Mouse (Mus musculus) gastrocnemius, adult 2 months (tissue): ENCODE measurements around the gene Prss47. TPM values are rescaled to one million over a fixed set of nuclear protein-coding genes. Genes with fewer than 3 reads are reported as not detected.

Experiments
- DNase-seq: peaks from one replicate; pipeline ENCODE4 v3.0.0; 2022
- H3K27ac ChIP-seq: fragments of 200-600 bp; 2 replicates; pipeline ENCODE4 v1.8.1; 2022; ENCODE audit warnings: mild to moderate bottlenecking
- H3K4me3 ChIP-seq: fragments of 200-600 bp; 2 replicates; pipeline ENCODE4 v1.8.1; 2022; ENCODE audit warnings: mild to moderate bottlenecking, moderate library complexity
- CTCF ChIP-seq: fragments of 200-600 bp; IDR thresholded peaks from 2 replicates; pipeline ENCODE4 v1.8.1; 2022; ENCODE audit warnings: antibody characterized with exemption, mild to moderate bottlenecking, moderate library complexity
- intact Hi-C: fragments of 180-260 bp; cut with DNase I; formaldehyde crosslinking; loops from one replicate; pipeline ENCODE4 v1.15.1; 2025
- long read RNA-seq, 2 experiments: library from polyadenylated mRNA; stranded (forward); transcript quantifications; one replicate each; pipeline ENCODE4 v2.0.0; 2021
- total RNA-seq, 2 experiments: library from RNA; stranded (reverse); gene quantifications; 2 replicates each; pipeline ENCODE4 v1.2.3; 2021

Prss47 gene
- total RNA-seq: not detected
- long read RNA-seq, experiment 1: 0 reads
- long read RNA-seq, experiment 2: 0 reads

GRCm38 (mm10) chr13:65052660-65053059, at the start of gene Prss47:
TSS of gene Prss47 (minus strand) at chr13:65052760.
- no peak for DNase-seq
- no peak for TF ChIP-seq CTCF
- no peak within 1 kb of the TSS for H3K27ac ChIP-seq
- intact Hi-C loops: loop anchor here (1.0 kb wide), 1 partner anchor 9 kb away; no protein-coding TSS in a partner anchor
- no peak within 1 kb of the TSS for H3K4me3 ChIP-seq

DNA sequence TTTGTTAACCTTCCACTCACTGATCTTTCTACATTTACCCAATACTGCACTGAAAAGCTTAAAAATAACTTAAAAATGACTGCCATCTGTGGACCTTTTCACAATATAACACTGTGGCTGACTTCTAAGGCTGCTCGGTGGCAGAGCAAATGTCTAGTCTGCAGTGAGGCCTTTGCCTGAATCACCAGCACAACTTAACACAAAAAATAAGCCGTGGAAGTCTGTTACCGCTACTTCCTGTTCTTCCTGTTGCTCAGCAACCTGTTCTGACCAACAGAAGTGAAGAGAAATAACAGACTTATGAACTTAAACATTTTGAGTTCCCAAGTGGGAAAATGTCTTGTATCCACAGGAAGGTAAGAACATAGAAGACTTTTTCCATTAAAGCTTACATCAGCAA, 48.7 kb upstream of the Prss47 start:
- DNase-seq: no peak
- no peak overlapping the region for H3K4me3 ChIP-seq
- no peak overlapping the region for H3K27ac ChIP-seq
- intact Hi-C loops: no loop called here
- no peak for TF ChIP-seq CTCF

- Histone ChIP-seq H3K27ac (no peak overlapping the region), H3K4me3 (no peak overlapping the region)
- no peak for TF ChIP-seq CTCF
- DNase-seq: no peak
- intact Hi-C loops: no loop called here
Observed at GRCm38 (mm10) chr13:65100678-65101077, 48.1 kb upstream of the Prss47 start.

DNA sequence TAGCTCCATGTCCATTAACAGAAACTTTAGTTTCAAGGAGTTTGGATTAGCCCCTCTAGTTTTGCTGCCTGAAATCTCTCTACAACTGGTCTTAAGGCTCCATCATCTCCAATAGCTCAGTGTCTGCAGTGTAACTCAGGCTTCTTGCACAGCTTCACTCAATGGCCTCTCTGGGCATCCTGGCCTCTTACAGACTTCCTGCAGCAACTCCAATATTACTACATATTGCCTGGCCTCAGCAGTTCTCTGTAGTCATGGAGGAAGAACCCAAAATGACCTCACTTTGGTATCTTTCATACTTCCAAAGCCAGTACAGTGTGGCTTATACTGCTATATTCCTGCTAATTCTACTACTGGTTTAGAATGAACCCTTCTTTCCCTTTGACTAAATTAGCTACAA, 44.5 kb upstream of the Prss47 start:
- H3K27ac ChIP-seq: no peak overlapping the region
- intact Hi-C loops: no loop called here
- TF ChIP-seq CTCF: no peak
- H3K4me3 ChIP-seq: no peak overlapping the region
- no peak for DNase-seq

- Histone ChIP-seq H3K4me3 (no peak overlapping the region), H3K27ac (no peak overlapping the region)
- intact Hi-C loops: no loop called here
- DNase-seq: no peak
- no peak for TF ChIP-seq CTCF
Observed at GRCm38 (mm10) chr13:65095923-65096322, 43.4 kb upstream of the Prss47 start.

- no peak overlapping the region for H3K27ac ChIP-seq
- no peak for TF ChIP-seq CTCF
- no peak for DNase-seq
- intact Hi-C loops: no loop called here
- no peak overlapping the region for H3K4me3 ChIP-seq
Observed at GRCm38 (mm10) chr13:65069969-65070368, 17.4 kb upstream of the Prss47 start.

GRCm38 (mm10) chr13:65035057-65035456, 17.5 kb downstream of the Prss47 start:
- TF ChIP-seq CTCF: peak; percentile 48
- H3K4me3 ChIP-seq: no peak overlapping the region
- no peak for DNase-seq
- intact Hi-C loops: no loop called here
- no peak overlapping the region for H3K27ac ChIP-seq

DNA sequence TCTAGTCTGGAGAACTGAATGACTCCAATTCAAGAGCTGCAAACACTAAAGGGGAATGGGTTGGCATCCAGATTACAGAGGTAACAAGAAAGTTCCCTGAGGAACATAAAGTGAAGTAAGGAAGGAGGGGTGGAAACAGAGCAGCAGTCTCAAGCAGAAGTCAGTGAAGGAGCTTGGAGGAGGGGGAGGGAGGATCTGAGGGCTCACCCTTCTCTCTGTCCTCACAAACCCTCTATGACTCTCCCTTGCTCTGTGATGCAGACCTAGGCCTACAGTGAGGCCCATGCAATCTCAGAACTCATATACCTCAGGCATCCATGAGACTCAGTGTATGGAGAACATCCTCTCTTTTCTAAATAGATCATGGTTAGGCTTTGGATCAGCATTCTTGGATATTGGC, 19.8 kb downstream of the Prss47 start, which contains the start of gene Spata31d1c:
TSS of gene Spata31d1c (plus strand) at position 301 of the 400 bp plus-strand sequence.
- TF ChIP-seq CTCF: no peak
- no peak within 1 kb of the TSS for H3K4me3 ChIP-seq
- no peak within 1 kb of the TSS for H3K27ac ChIP-seq
- no peak for DNase-seq
- intact Hi-C loops: no loop called here

- DNase-seq: no peak
- Histone ChIP-seq H3K4me3 (no peak overlapping the region), H3K27ac (no peak overlapping the region)
- intact Hi-C loops: no loop called here
- no peak for TF ChIP-seq CTCF
Observed at GRCm38 (mm10) chr13:65011052-65011738, 41.4 kb downstream of the Prss47 start.

- DNase-seq: no peak
- intact Hi-C loops: no loop called here
- no peak for TF ChIP-seq CTCF
- H3K4me3 ChIP-seq: no peak overlapping the region
- H3K27ac ChIP-seq: no peak overlapping the region
Observed at GRCm38 (mm10) chr13:65007971-65008370, 44.6 kb downstream of the Prss47 start.

- intact Hi-C loops: no loop called here
- Histone ChIP-seq H3K4me3 (no peak overlapping the region), H3K27ac (no peak overlapping the region)
- DNase-seq: no peak
- TF ChIP-seq CTCF: no peak
Observed at GRCm38 (mm10) chr13:65006760-65007159, 45.8 kb downstream of the Prss47 start.

DNA sequence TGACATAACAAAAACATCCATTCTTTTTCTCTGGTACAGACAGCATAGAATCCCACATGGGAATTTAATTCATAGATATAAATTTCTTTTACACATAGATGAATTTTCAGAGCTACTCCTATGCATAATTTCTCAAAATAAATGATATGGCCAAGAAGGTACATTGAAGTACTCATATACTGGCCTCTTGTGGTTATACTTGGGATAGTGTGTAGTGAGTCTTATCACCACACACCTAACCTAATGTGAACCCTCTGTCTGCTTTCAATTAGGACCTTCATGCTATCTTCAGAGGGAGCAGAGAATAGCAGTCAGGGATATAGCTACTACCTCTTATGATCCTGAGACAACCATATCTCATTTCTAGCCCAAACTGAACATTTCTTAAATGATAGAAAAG, 47.1 kb downstream of the Prss47 start:
- intact Hi-C loops: no loop called here
- TF ChIP-seq CTCF: no peak
- no peak for DNase-seq
- no peak overlapping the region for H3K27ac ChIP-seq
- no peak overlapping the region for H3K4me3 ChIP-seq

Other genes with a start within 250 kb of the Prss47 start
- not detected for gene Cntnap3, start 148.8 kb downstream of the Prss47 start, total RNA-seq
- not detected for gene Spata31, start 135.4 kb downstream of the Prss47 start, total RNA-seq
- gene Spata31d1c, start 19.7 kb downstream of the Prss47 start, total RNA-seq: not detected
- 1 to 10 TPM; 5.6 to 8.6 TPM for gene Mfsd14b, start 60.2 kb upstream of the Prss47 start, total RNA-seq
- gene Olfr465-ps1, start 85.3 kb upstream of the Prss47 start, total RNA-seq: not detected
- not detected for gene Olfr466, start 97.5 kb upstream of the Prss47 start, total RNA-seq
- gene Nlrp4f, start 153.2 kb upstream of the Prss47 start, total RNA-seq: not detected
- not detected for gene Gm10775, start 206.8 kb upstream of the Prss47 start, total RNA-seq
- 10 to 100 TPM in 1 of 2 experiments, 1 to 10 TPM in 1; 8.9 to 10.6 TPM for gene Zfp369, start 226.1 kb upstream of the Prss47 start, total RNA-seq